Mouse (Mus musculus): ENCODE results near the gene Sell. TPM values are rescaled to one million over a fixed set of nuclear protein-coding genes. Genes with fewer than 3 reads are reported as not detected.

The Sell gene
- polyA plus RNA-seq, 1 experiment: not detected

DNA sequence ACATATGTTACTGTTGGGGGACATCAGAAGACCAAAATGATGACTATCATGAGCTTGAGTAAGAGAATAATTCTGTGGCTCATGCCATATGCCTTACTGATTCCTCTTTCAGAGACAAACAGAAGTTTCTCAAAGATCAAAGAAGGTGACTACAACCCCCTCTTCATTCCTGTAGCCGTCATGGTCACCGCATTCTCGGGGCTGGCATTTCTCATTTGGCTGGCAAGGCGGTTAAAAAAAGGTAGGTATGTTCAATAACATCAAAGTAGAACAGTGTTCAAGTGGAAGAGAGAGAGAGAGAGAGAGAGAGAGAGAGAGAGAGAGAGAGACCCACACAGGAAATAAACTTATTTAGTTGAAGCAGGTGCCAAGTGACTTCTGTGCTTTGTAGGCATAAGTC lies 10.2 kb downstream of the Sell start:
- no peaks in the 10 kb centered on the region for H3K36me3 ChIP-seq (ENCODE audit: control insufficient read depth)
- H3K4me1 ChIP-seq (ENCODE audit: control insufficient read depth): no peaks in the 10 kb centered on the region
- TF ChIP-seq TAL1 (IDR thresholded peaks at IDR 0.05; ENCODE audit: low read length): no peak
- TF ChIP-seq GATA1 (IDR thresholded peaks at IDR 0.05; ENCODE audit: low read length): no peak
- H3K4me3 ChIP-seq (replicated peaks): no peak overlapping the region
- no peaks in the 10 kb centered on the region for H3K9me3 ChIP-seq (ENCODE audit: control insufficient read depth, low read length)
- no peaks in the 10 kb centered on the region for H3K27me3 ChIP-seq (ENCODE audit: control insufficient read depth)

DNA sequence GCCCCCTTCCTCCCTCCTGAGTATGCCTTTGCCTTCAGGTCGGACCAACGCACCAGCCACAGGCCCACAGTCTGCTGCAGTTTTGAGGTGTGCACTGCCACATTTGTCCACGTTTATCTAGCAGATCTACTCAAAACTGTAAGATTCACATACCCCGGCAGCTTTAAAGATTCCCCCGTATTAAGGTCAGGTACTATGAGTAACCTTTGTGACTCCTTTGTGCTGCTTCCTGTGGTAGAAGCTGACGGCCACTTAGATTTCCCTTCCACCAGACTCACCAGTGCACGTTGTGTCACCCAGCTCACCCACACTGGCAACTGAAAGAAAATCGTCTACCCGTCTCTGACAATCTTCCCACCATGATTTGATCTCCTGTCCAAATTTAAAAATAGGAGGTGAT lies 11.3 kb downstream of the Sell start:
- Histone ChIP-seq H3K9me3 (ENCODE audit: control insufficient read depth, low read length) (no peaks in the 10 kb centered on the region), H3K4me3 (replicated peaks) (no peak overlapping the region), H3K36me3 (ENCODE audit: control insufficient read depth) (no peaks in the 10 kb centered on the region), H3K27me3 (ENCODE audit: control insufficient read depth) (no peaks in the 10 kb centered on the region), H3K4me1 (ENCODE audit: control insufficient read depth) (no peaks in the 10 kb centered on the region)
- TF ChIP-seq TAL1 (IDR thresholded peaks at IDR 0.05; ENCODE audit: low read length) (no peak), GATA1 (IDR thresholded peaks at IDR 0.05; ENCODE audit: low read length) (no peak)

DNA sequence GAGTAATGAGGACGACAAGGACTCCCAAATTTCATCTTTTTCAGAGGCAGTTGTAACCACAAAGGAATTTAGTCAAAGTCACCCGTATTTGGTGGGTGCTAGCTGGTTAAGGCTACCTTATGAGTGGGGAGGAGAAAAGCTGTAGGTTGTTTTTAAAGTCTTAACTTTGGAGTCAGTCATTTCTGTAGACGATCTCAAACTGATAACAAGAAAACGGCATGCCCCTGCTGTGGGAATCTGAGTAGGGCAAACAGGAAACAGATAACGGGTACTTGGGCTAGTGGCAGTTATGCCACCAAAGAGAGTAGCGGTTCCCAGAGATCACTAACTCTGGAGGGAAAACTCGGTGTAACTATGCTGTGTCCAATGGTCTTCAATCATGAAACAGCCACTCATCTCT lies 12.0 kb downstream of the Sell start:
- Histone ChIP-seq H3K27me3 (ENCODE audit: control insufficient read depth) (no peaks in the 10 kb centered on the region), H3K36me3 (ENCODE audit: control insufficient read depth) (no peaks in the 10 kb centered on the region), H3K9me3 (ENCODE audit: control insufficient read depth, low read length) (no peaks in the 10 kb centered on the region), H3K4me3 (replicated peaks) (no peak overlapping the region), H3K4me1 (ENCODE audit: control insufficient read depth) (no peaks in the 10 kb centered on the region)
- TF ChIP-seq TAL1 (IDR thresholded peaks at IDR 0.05; ENCODE audit: low read length) (no peak), GATA1 (IDR thresholded peaks at IDR 0.05; ENCODE audit: low read length) (no peak)

DNA sequence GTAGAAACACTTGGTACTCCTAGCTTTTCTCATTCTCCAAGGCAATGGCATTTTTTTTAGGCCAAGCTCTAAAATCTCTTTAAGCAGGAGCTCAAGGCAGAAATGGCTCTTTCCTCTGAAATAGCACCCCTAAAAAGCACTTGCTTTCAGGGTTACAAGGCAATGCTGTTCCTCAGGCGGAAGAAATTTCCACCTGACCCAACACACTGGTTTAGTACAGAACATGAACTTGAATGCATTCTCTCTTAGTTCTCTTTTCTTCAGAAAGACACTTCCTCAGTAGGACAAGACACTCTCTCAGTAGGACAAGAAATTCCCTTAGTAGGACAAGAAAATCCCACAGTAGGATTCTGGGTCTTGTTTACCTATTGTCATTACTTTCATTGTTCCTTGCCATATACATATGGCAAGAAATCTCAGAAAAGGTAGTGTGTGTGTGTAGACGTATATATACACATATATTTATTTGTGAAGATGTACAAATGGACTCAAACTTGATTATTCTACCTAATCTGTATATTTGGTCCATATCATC lies 12.9 kb downstream of the Sell start:
- Histone ChIP-seq H3K27me3 (ENCODE audit: control insufficient read depth) (no peaks in the 10 kb centered on the region), H3K9me3 (ENCODE audit: control insufficient read depth, low read length) (no peaks in the 10 kb centered on the region), H3K36me3 (ENCODE audit: control insufficient read depth) (no peaks in the 10 kb centered on the region), H3K4me3 (replicated peaks) (no peak overlapping the region), H3K4me1 (ENCODE audit: control insufficient read depth) (no peaks in the 10 kb centered on the region)
- TF ChIP-seq TAL1 (IDR thresholded peaks at IDR 0.05; ENCODE audit: low read length): no peak
- TF ChIP-seq GATA1 (IDR thresholded peaks at IDR 0.05; ENCODE audit: low read length): no peak

- H3K4me1 ChIP-seq (ENCODE audit: control insufficient read depth): no peaks in the 10 kb centered on the region
- no peaks in the 10 kb centered on the region for H3K9me3 ChIP-seq (ENCODE audit: control insufficient read depth, low read length)
- no peak overlapping the region for H3K4me3 ChIP-seq (replicated peaks)
- H3K27me3 ChIP-seq (ENCODE audit: control insufficient read depth): no peaks in the 10 kb centered on the region
- TF ChIP-seq TAL1 (IDR thresholded peaks at IDR 0.05; ENCODE audit: low read length) (no peak), GATA1 (IDR thresholded peaks at IDR 0.05; ENCODE audit: low read length) (no peak)
- no peaks in the 10 kb centered on the region for H3K36me3 ChIP-seq (ENCODE audit: control insufficient read depth)
These were observed 13.6 kb downstream of the Sell start for GRCm38 (mm10) chr1:164075416-164075815.

GRCm38 (mm10) chr1:164076441-164076840 lies 14.7 kb downstream of the Sell start:
- H3K4me3 ChIP-seq (replicated peaks): no peak overlapping the region
- no peaks in the 10 kb centered on the region for H3K9me3 ChIP-seq (ENCODE audit: control insufficient read depth, low read length)
- no peaks in the 10 kb centered on the region for H3K36me3 ChIP-seq (ENCODE audit: control insufficient read depth)
- no peaks in the 10 kb centered on the region for H3K4me1 ChIP-seq (ENCODE audit: control insufficient read depth)
- no peaks in the 10 kb centered on the region for H3K27me3 ChIP-seq (ENCODE audit: control insufficient read depth)
- TF ChIP-seq GATA1 (IDR thresholded peaks at IDR 0.05; ENCODE audit: low read length) (no peak), TAL1 (IDR thresholded peaks at IDR 0.05; ENCODE audit: low read length) (no peak)

- TF ChIP-seq GATA1 (IDR thresholded peaks at IDR 0.05; ENCODE audit: low read length): no peak
- TF ChIP-seq TAL1 (IDR thresholded peaks at IDR 0.05; ENCODE audit: low read length): no peak
- no peaks in the 10 kb centered on the region for H3K36me3 ChIP-seq (ENCODE audit: control insufficient read depth)
- no peaks in the 10 kb centered on the region for H3K9me3 ChIP-seq (ENCODE audit: control insufficient read depth, low read length)
- H3K4me3 ChIP-seq (replicated peaks): no peak overlapping the region
- no peaks in the 10 kb centered on the region for H3K4me1 ChIP-seq (ENCODE audit: control insufficient read depth)
- H3K27me3 ChIP-seq (ENCODE audit: control insufficient read depth): no peaks in the 10 kb centered on the region
These were observed 15.2 kb downstream of the Sell start for GRCm38 (mm10) chr1:164077031-164077430.

DNA sequence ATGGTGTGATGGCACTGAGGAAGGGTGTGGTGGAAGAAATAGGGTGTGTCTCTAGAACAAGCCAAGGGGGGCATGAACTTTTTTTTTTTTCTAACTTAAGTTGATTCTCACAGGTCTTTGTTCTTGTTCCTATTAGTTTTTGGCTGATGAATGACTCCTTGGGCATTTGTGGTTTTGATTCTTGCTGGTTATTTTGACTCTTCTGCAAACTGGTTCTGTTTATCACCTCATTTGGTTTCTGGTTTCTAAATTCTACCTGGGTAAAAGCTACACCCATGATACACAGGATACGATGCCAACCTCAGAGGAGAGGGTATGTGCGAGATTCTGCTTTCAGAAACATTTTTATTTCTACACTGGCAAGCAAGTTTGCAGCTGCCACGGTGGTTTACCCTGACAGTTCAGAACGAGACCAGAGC lies 16.6 kb downstream of the Sell start:
- TF ChIP-seq TAL1 (IDR thresholded peaks at IDR 0.05; ENCODE audit: low read length) (no peak), GATA1 (IDR thresholded peaks at IDR 0.05; ENCODE audit: low read length) (no peak)
- Histone ChIP-seq H3K9me3 (ENCODE audit: control insufficient read depth, low read length) (no peaks in the 10 kb centered on the region), H3K4me3 (replicated peaks) (no peak overlapping the region), H3K4me1 (ENCODE audit: control insufficient read depth) (no peaks in the 10 kb centered on the region), H3K36me3 (ENCODE audit: control insufficient read depth) (no peaks in the 10 kb centered on the region), H3K27me3 (ENCODE audit: control insufficient read depth) (no peaks in the 10 kb centered on the region)

- H3K9me3 ChIP-seq (ENCODE audit: control insufficient read depth, low read length): no peaks in the 10 kb centered on the region
- no peaks in the 10 kb centered on the region for H3K27me3 ChIP-seq (ENCODE audit: control insufficient read depth)
- no peaks in the 10 kb centered on the region for H3K36me3 ChIP-seq (ENCODE audit: control insufficient read depth)
- no peak for TF ChIP-seq GATA1 (IDR thresholded peaks at IDR 0.05; ENCODE audit: low read length)
- no peaks in the 10 kb centered on the region for H3K4me1 ChIP-seq (ENCODE audit: control insufficient read depth)
- no peak overlapping the region for H3K4me3 ChIP-seq (replicated peaks)
These were observed 17.3 kb downstream of the Sell start for GRCm38 (mm10) chr1:164079091-164079490.

DNA sequence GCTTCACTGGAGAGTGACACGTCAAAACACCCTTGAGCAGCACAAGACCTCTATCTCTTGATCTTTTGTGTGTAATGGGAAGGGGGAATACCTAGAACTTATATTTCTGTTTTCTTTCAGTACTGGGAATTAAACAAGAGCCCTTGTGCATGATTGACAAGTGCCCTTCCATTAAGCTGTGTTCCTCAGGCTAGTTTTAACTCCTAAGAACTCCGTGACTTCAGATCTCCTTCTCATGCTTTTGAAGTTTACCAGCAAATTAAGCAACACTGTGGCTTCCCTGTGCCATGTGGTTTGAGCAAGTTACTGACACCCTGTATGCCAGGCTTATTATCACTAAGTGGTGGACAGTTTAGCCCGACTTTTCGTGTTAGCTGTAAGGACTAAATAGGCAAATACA lies 21.3 kb downstream of the Sell start:
- no peaks in the 10 kb centered on the region for H3K4me1 ChIP-seq (ENCODE audit: control insufficient read depth)
- TF ChIP-seq TAL1 (IDR thresholded peaks at IDR 0.05; ENCODE audit: low read length) (no peak), GATA1 (IDR thresholded peaks at IDR 0.05; ENCODE audit: low read length) (no peak)

More for the DNA sequence above, 21.3 kb downstream of the Sell start:
- no peaks in the 10 kb centered on the region for H3K27me3 ChIP-seq (ENCODE audit: control insufficient read depth)
- H3K36me3 ChIP-seq (ENCODE audit: control insufficient read depth): no peaks in the 10 kb centered on the region
- no peak overlapping the region for H3K4me3 ChIP-seq (replicated peaks)
- no peaks in the 10 kb centered on the region for H3K9me3 ChIP-seq (ENCODE audit: control insufficient read depth, low read length)
